Mouse (Mus musculus): ENCODE measurements at regions not wholly inside any gene's neighbourhood (a gene's known extent, or its start where the extent isn't known, plus 50 kb on each side); places are given as distances from the start of the nearest gene placed in this dataset.

- Histone ChIP-seq H3K27ac (replicated peaks; ENCODE audit: low read depth, low read length) (no peak overlapping the region), H3K4me1 (ENCODE audit: control insufficient read depth, insufficient read depth, low read length) (no peaks in the 10 kb centered on the region), H3K4me3 (ENCODE audit: low read depth, low read length) (no peak overlapping the region), H3K36me3 (replicated peaks; ENCODE audit: control insufficient read depth, insufficient read depth, low read depth, low read length) (no peaks in the 10 kb centered on the region), H3K9ac (replicated peaks; ENCODE audit: low read length) (no peak overlapping the region), H3K9me3 (replicated peaks; ENCODE audit: control insufficient read depth, low read length) (no peaks in the 10 kb centered on the region), H3K4me2 (ENCODE audit: low read depth, low read length) (no peak overlapping the region), H3K27me3 (ENCODE audit: control insufficient read depth, insufficient read depth, low read length) (no peaks in the 10 kb centered on the region)
- ATAC-seq (replicated peaks; ENCODE audit: insufficient number of reproducible peaks, low FRiP score, low TSS enrichment, low read depth) = 0 out of 2 replicates have a peak, but pooled peaks have one; percentile 34
- peak; percentile 30 for DNase-seq (ENCODE audit: low spot score)
- 43% methylated on average over 2 of the region's 2 CpGs for WGBS
These were observed 103.3 kb upstream of the Mgmt start for GRCm38 (mm10) chr7:136791162-136791561.

- DNase-seq (ENCODE audit: low spot score) (no peak), ATAC-seq (replicated peaks; ENCODE audit: insufficient number of reproducible peaks, low FRiP score, low TSS enrichment, low read depth) (no peak)
- Histone ChIP-seq H3K36me3 (replicated peaks; ENCODE audit: control insufficient read depth, insufficient read depth, low read depth, low read length) (no peaks in the 10 kb centered on the region), H3K27me3 (ENCODE audit: control insufficient read depth, insufficient read depth, low read length) (no peaks in the 10 kb centered on the region), H3K9me3 (replicated peaks; ENCODE audit: control insufficient read depth, low read length) (no peaks in the 10 kb centered on the region), H3K4me2 (ENCODE audit: low read depth, low read length) (no peak overlapping the region), H3K4me3 (ENCODE audit: low read depth, low read length) (no peak overlapping the region), H3K4me1 (ENCODE audit: control insufficient read depth, insufficient read depth, low read length) (no peaks in the 10 kb centered on the region), H3K9ac (replicated peaks; ENCODE audit: low read length) (no peak overlapping the region), H3K27ac (replicated peaks; ENCODE audit: low read depth, low read length) (no peak overlapping the region)
- 84% methylated on average over 5 of the region's 5 CpGs for WGBS
These were observed 102.3 kb upstream of the Mgmt start for GRCm38 (mm10) chr7:136792131-136792530.

DNA sequence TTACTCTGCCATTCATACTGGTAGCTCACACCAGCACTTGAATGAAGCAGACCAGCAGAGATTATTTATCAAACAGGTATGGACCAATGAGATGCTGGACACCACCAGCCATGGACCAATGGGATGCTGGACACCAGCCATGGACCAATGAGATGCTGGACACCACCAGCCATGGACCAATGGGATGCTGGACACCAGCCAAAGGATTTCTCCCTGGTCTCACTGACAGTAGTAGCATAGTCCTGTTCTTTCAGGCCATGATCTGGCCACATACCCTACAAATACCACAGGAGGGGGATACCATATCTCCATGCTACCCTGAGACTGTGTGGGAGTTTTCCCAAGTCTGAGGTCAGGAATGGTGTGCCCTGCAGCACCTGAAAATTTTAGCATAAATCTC is 98.0 kb upstream of the Mgmt start:
- Histone ChIP-seq H3K36me3 (replicated peaks; ENCODE audit: control insufficient read depth, insufficient read depth, low read depth, low read length) (no peaks in the 10 kb centered on the region), H3K27me3 (ENCODE audit: control insufficient read depth, insufficient read depth, low read length) (no peaks in the 10 kb centered on the region), H3K4me2 (ENCODE audit: low read depth, low read length) (no peak overlapping the region), H3K9ac (replicated peaks; ENCODE audit: low read length) (no peak overlapping the region), H3K27ac (replicated peaks; ENCODE audit: low read depth, low read length) (no peak overlapping the region), H3K4me1 (ENCODE audit: control insufficient read depth, insufficient read depth, low read length) (no peaks in the 10 kb centered on the region), H3K4me3 (ENCODE audit: low read depth, low read length) (no peak overlapping the region), H3K9me3 (replicated peaks; ENCODE audit: control insufficient read depth, low read length) (no peaks in the 10 kb centered on the region)
- DNase-seq (ENCODE audit: low spot score) (no peak), ATAC-seq (replicated peaks; ENCODE audit: insufficient number of reproducible peaks, low FRiP score, low TSS enrichment, low read depth) (no peak)

GRCm38 (mm10) chr7:136797780-136798435 is 96.5 kb upstream of the Mgmt start:
- Histone ChIP-seq H3K36me3 (replicated peaks; ENCODE audit: control insufficient read depth, insufficient read depth, low read depth, low read length) (no peaks in the 10 kb centered on the region), H3K4me2 (ENCODE audit: low read depth, low read length) (no peak overlapping the region), H3K9me3 (replicated peaks; ENCODE audit: control insufficient read depth, low read length) (no peaks in the 10 kb centered on the region), H3K27me3 (ENCODE audit: control insufficient read depth, insufficient read depth, low read length) (no peaks in the 10 kb centered on the region), H3K27ac (replicated peaks; ENCODE audit: low read depth, low read length) (no peak overlapping the region), H3K4me3 (ENCODE audit: low read depth, low read length) (no peak overlapping the region), H3K4me1 (ENCODE audit: control insufficient read depth, insufficient read depth, low read length) (no peaks in the 10 kb centered on the region), H3K9ac (replicated peaks; ENCODE audit: low read length) (no peak overlapping the region)
- DNase-seq (ENCODE audit: low spot score) (peak; percentile 45), ATAC-seq (replicated peaks; ENCODE audit: insufficient number of reproducible peaks, low FRiP score, low TSS enrichment, low read depth) (0 out of 2 replicates have a peak, but pooled peaks have one; percentile 59)
- whole genome bisulfite sequencing = 28% methylated on average over 11 of the region's 11 CpGs

DNA sequence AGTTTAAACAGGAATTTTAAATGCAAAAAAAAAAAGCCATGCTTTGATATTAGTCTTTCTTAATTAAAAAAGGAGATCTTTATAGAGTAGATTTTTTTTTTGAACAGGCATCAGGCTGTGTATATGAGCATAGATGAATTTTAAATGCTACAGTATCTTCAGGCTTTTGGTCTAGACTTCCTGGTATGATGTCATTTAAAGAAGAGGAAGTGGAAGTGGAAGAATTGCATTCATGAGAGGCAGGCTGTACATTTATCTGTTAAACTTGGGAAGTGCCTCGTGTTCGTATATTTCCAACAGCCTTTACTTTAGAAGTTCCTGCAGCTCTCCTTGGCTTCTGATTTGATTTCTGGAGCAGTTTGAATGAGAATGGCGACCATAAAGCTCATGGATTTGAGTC is 95.8 kb upstream of the Mgmt start:
- no peak overlapping the region for H3K9ac ChIP-seq (replicated peaks; ENCODE audit: low read length)
- no peak overlapping the region for H3K4me3 ChIP-seq (ENCODE audit: low read depth, low read length)
- DNase-seq (ENCODE audit: low spot score) (no peak), ATAC-seq (replicated peaks; ENCODE audit: insufficient number of reproducible peaks, low FRiP score, low TSS enrichment, low read depth) (no peak)
- no peak overlapping the region for H3K27ac ChIP-seq (replicated peaks; ENCODE audit: low read depth, low read length)
- H3K27me3 ChIP-seq (ENCODE audit: control insufficient read depth, insufficient read depth, low read length) = no peaks in the 10 kb centered on the region
- no peak overlapping the region for H3K4me2 ChIP-seq (ENCODE audit: low read depth, low read length)
- 82% methylated on average over 3 of the region's 3 CpGs for WGBS
- H3K9me3 ChIP-seq (replicated peaks; ENCODE audit: control insufficient read depth, low read length) = no peaks in the 10 kb centered on the region
- H3K36me3 ChIP-seq (replicated peaks; ENCODE audit: control insufficient read depth, insufficient read depth, low read depth, low read length) = no peaks in the 10 kb centered on the region
- H3K4me1 ChIP-seq (ENCODE audit: control insufficient read depth, insufficient read depth, low read length) = no peaks in the 10 kb centered on the region

DNA sequence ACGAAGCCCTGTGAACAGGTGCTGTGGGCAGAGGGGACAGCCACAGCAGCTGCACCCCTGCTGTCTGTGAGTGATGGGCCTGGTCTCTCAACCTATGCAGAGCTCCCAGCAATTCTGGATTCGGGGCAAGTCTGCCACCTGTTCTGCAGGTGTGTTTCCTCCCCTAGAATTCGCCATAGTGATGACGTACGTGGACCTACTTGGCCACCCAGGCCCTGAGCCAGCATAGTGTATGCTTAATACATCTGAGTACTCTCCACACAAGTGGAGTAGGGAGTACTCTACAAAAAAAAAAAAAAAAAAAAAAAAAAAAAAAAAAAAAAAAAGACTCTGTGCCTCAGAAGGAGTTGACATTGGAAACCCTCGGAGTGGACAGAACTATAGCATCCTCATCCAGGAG is 87.3 kb upstream of the Mgmt start:
- Histone ChIP-seq H3K9ac (replicated peaks; ENCODE audit: low read length) (no peak overlapping the region), H3K4me3 (ENCODE audit: low read depth, low read length) (no peak overlapping the region), H3K4me1 (ENCODE audit: control insufficient read depth, insufficient read depth, low read length) (no peaks in the 10 kb centered on the region), H3K4me2 (ENCODE audit: low read depth, low read length) (no peak overlapping the region), H3K36me3 (replicated peaks; ENCODE audit: control insufficient read depth, insufficient read depth, low read depth, low read length) (no peaks in the 10 kb centered on the region), H3K27me3 (ENCODE audit: control insufficient read depth, insufficient read depth, low read length) (no peaks in the 10 kb centered on the region), H3K9me3 (replicated peaks; ENCODE audit: control insufficient read depth, low read length) (no peaks in the 10 kb centered on the region), H3K27ac (replicated peaks; ENCODE audit: low read depth, low read length) (no peak overlapping the region)
- 93% methylated on average over 6 of the region's 6 CpGs for WGBS
- DNase-seq (ENCODE audit: low spot score) = no peak
- no peak for ATAC-seq (replicated peaks; ENCODE audit: insufficient number of reproducible peaks, low FRiP score, low TSS enrichment, low read depth)

DNA sequence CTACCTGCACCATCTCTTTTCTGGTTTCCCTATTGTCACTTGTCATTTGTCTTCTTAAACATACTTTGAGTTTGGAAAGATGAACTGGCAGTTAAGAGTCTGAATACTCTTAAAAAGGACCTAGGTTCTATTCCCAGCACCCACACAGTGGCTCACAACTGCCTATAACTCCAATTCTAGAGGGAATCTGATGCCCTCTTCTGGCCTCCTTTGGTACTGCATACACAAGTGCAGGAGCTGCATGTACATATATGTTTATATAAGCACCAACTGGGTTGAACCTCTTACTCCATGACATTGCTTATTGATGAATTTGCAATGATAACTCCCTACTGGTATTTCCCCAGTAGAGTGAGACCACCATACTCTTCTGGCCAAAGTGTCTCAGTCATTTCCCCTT is 86.4 kb upstream of the Mgmt start:
- ATAC-seq (replicated peaks; ENCODE audit: insufficient number of reproducible peaks, low FRiP score, low TSS enrichment, low read depth) (no peak), DNase-seq (ENCODE audit: low spot score) (no peak)
- H3K9ac ChIP-seq (replicated peaks; ENCODE audit: low read length) = no peak overlapping the region
- no peaks in the 10 kb centered on the region for H3K4me1 ChIP-seq (ENCODE audit: control insufficient read depth, insufficient read depth, low read length)
- no peak overlapping the region for H3K4me2 ChIP-seq (ENCODE audit: low read depth, low read length)
- no peaks in the 10 kb centered on the region for H3K36me3 ChIP-seq (replicated peaks; ENCODE audit: control insufficient read depth, insufficient read depth, low read depth, low read length)
- no peak overlapping the region for H3K27ac ChIP-seq (replicated peaks; ENCODE audit: low read depth, low read length)
- no peaks in the 10 kb centered on the region for H3K27me3 ChIP-seq (ENCODE audit: control insufficient read depth, insufficient read depth, low read length)
- H3K4me3 ChIP-seq (ENCODE audit: low read depth, low read length) = no peak overlapping the region
- no peaks in the 10 kb centered on the region for H3K9me3 ChIP-seq (replicated peaks; ENCODE audit: control insufficient read depth, low read length)

DNA sequence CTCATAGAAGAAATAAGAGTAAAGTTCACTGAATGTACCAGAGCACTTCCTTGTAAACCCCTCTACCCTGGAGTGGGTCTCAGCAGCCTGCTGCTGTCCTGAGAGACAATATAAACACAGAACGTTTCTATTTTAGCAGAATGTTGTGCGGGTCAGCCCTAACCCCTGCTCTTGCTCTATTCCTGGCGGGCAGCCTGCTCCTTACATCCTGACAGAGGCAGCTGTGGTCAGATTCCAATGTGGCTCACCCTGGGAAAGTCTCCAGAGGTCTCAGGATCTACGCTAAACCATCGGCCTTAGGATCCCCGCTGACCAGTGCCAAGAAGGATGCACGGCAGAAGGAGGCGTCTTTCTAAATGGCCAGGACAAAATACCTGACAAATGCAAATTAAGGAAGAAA is 84.8 kb upstream of the Mgmt start:
- WGBS = 74% methylated on average over 8 of the region's 8 CpGs
- no peak overlapping the region for H3K27ac ChIP-seq (replicated peaks; ENCODE audit: low read depth, low read length)
- H3K4me2 ChIP-seq (ENCODE audit: low read depth, low read length) = no peak overlapping the region
- no peak for ATAC-seq (replicated peaks; ENCODE audit: insufficient number of reproducible peaks, low FRiP score, low TSS enrichment, low read depth)
- H3K9me3 ChIP-seq (replicated peaks; ENCODE audit: control insufficient read depth, low read length) = no peaks in the 10 kb centered on the region
- no peaks in the 10 kb centered on the region for H3K4me1 ChIP-seq (ENCODE audit: control insufficient read depth, insufficient read depth, low read length)
- H3K27me3 ChIP-seq (ENCODE audit: control insufficient read depth, insufficient read depth, low read length) = no peaks in the 10 kb centered on the region
- no peak for DNase-seq (ENCODE audit: low spot score)
- no peak overlapping the region for H3K9ac ChIP-seq (replicated peaks; ENCODE audit: low read length)
- H3K4me3 ChIP-seq (ENCODE audit: low read depth, low read length) = no peak overlapping the region
- H3K36me3 ChIP-seq (replicated peaks; ENCODE audit: control insufficient read depth, insufficient read depth, low read depth, low read length) = no peaks in the 10 kb centered on the region

Data from embryonic facial prominence, embryonic 11.5 days (tissue).